Mouse (Mus musculus) ES-Bruce4 (cell line): Measurements from ENCODE around the gene Crat. TPM values are rescaled to one million over a fixed set of nuclear protein-coding genes. Genes with fewer than 3 reads are reported as not detected.

Experiments
- H3K27ac ChIP-seq: 2 replicates; pipeline ENCODE4 v1.5.1; 2012; ENCODE audit warnings: low read length, inconsistent platforms; ENCODE audit not compliant: insufficient read depth
- H3K27me3 ChIP-seq: 2 replicates; pipeline ENCODE4 v1.6.1; 2012; ENCODE audit warnings: mild to moderate bottlenecking, low read length, inconsistent platforms; ENCODE audit not compliant: control insufficient read depth, poor library complexity, insufficient read depth, severe bottlenecking
- H3K36me3 ChIP-seq: 2 replicates; pipeline ENCODE4 v1.6.1; 2012; ENCODE audit warnings: inconsistent platforms, mild to moderate bottlenecking, low read length, moderate library complexity; ENCODE audit not compliant: control insufficient read depth, poor library complexity, insufficient read depth, severe bottlenecking
- H3K4me1 ChIP-seq: one replicate; pipeline ENCODE4 v1.8.1; 2011; ENCODE audit warnings: low read length; ENCODE audit not compliant: control insufficient read depth, insufficient read depth
- H3K4me3 ChIP-seq: 2 replicates; pipeline ENCODE4 v1.5.1; 2011; ENCODE audit warnings: low read depth, mild to moderate bottlenecking, low read length
- H3K9ac ChIP-seq: 2 replicates; pipeline ENCODE4 v1.6.1; 2012; ENCODE audit warnings: low read depth, mild to moderate bottlenecking, inconsistent platforms; ENCODE audit not compliant: poor library complexity, severe bottlenecking
- H3K9me3 ChIP-seq: replicated peaks from 2 replicates; pipeline ENCODE4 v1.6.1; 2012; ENCODE audit warnings: mild to moderate bottlenecking, low read length, inconsistent platforms; ENCODE audit not compliant: control insufficient read depth, poor library complexity, insufficient read depth, severe bottlenecking
- CTCF ChIP-seq: IDR thresholded peaks from one replicate; pipeline ENCODE4 v1.8.1; 2011; ENCODE audit warnings: low read depth, low read length
- EP300 ChIP-seq: IDR thresholded peaks from 2 replicates; pipeline ENCODE4 v1.6.1; 2011; ENCODE audit warnings: low read depth, low read length; ENCODE audit not compliant: insufficient read depth
- POLR2A ChIP-seq: IDR thresholded peaks from one replicate; pipeline ENCODE4 v1.8.1; 2011; ENCODE audit warnings: low read length; ENCODE audit not compliant: insufficient read depth
- polyA plus RNA-seq: library from polyadenylated mRNA; stranded (reverse); fragments of >200 nt; gene quantifications from 2 replicates; pipeline ENCODE4 v1.2.4, GENCODE M21; 2011; ENCODE audit warnings: low read depth; ENCODE audit not compliant: missing spikeins, insufficient read depth, insufficient read length

The Crat gene
- polyA plus RNA-seq, 1 experiment, result 8.9 TPM

DNA sequence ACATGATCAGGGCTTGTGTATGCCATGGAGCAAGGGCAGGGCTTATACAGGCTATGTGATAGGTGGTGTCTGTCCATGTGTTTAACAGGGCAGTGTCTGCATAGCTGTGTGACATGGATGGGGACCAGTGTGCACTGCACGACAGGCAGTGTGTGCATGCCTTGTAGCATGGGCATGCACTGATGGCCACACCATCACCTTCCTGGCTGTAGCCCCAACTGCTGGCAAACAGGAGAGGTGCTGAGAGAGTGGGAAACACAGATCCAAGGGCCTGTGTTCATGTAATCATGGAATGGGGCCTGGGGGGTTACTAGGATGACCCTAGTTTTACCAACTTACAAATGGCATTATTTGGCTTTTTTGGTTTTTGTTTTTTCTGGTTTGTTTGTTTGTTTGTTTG lies 11.7 kb downstream of the Crat start:
- H3K36me3 ChIP-seq, result no peaks in the 10 kb centered on the region
- H3K9me3 ChIP-seq, result no peaks in the 10 kb centered on the region
- H3K27ac ChIP-seq, result no peak overlapping the region
- H3K4me1 ChIP-seq, result peaks cover 5% of the 10 kb centered on the region
- H3K27me3 ChIP-seq, result no peaks in the 10 kb centered on the region
- no peak overlapping the region for H3K9ac ChIP-seq
- TF ChIP-seq EP300 (no peak), CTCF (no peak), POLR2A (no peak)
- no peak overlapping the region for H3K4me3 ChIP-seq

DNA sequence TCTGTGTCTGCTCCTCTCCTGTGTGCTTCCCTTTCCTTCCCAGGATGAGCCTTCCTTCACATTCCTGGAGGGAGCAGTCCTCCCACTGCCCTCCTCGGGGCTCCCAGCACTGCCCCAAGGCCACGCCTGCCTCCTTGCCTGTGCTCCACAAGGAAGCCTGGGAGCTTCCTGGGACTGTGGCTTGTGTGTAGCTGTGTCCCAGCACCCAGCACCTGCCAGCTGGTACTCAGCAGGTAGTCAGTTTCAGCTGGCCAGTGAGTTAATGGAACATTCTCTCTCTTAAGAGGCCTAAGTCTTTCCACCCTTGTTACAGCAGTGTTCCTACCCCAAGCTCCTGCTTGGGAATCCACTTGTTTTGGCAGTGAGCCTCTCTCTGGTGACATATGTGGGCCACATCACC lies 12.8 kb downstream of the Crat start:
- Histone ChIP-seq H3K9me3 (no peaks in the 10 kb centered on the region), H3K36me3 (no peaks in the 10 kb centered on the region), H3K27ac (no peak overlapping the region), H3K9ac (no peak overlapping the region), H3K4me1 (peaks cover 12% of the 10 kb centered on the region), H3K4me3 (no peak overlapping the region), H3K27me3 (no peaks in the 10 kb centered on the region)
- no peak for TF ChIP-seq EP300
- TF ChIP-seq POLR2A, result no peak
- no peak for TF ChIP-seq CTCF

DNA sequence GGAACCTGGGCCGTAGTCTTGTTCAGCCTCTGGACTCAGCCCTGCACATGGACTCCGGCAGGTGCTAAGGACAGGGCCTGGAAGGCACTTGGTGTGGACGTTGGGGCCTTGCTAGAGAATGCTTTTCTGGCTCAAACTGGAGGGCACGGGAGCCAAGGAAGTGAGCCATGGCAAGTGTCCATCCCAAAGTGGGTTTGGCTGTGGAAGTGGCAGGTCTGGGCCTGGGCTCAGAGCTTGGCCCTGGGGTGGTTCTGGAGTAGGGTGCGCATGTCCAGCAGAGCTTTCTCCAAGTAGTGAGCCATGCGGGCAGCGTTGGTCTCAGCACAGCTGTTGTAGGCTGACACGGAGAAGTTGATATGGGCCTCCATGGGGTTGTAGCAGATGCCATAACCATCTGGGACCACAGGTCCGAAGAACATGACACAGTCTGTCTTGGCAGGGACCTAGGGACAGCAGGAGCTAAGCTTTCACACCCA lies 13.2 kb downstream of the Crat start:
- no peak overlapping the region for H3K27ac ChIP-seq
- no peak for TF ChIP-seq EP300
- TF ChIP-seq POLR2A, result no peak
- no peak for TF ChIP-seq CTCF
- no peak overlapping the region for H3K4me3 ChIP-seq
- H3K9me3 ChIP-seq, result no peaks in the 10 kb centered on the region
- no peak overlapping the region for H3K9ac ChIP-seq
- no peaks in the 10 kb centered on the region for H3K36me3 ChIP-seq
- peaks cover 12% of the 10 kb centered on the region for H3K4me1 ChIP-seq
- no peaks in the 10 kb centered on the region for H3K27me3 ChIP-seq

DNA sequence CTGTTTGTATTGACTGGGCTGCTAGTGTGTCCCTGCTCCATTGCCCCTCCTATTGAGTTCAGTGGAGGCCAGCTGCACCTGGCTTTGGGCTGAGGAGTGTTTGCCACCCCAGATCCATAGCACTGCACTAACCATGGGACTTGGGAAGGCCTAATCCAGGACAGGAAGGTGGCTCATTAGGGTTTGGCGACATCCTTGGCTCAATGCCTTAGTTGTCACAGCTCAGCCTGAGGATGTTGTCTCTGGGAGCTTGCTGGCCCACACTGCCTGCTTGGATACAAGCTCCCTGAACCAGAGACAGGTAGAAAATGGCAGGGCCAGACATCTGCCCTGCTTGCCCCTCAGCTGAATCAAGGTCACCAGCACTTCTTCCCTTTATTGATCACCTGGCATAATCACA lies 14.0 kb downstream of the Crat start:
- Histone ChIP-seq H3K9me3 (no peaks in the 10 kb centered on the region), H3K36me3 (no peaks in the 10 kb centered on the region), H3K27me3 (no peaks in the 10 kb centered on the region), H3K27ac (no peak overlapping the region), H3K4me3 (no peak overlapping the region), H3K9ac (no peak overlapping the region), H3K4me1 (peaks cover 17% of the 10 kb centered on the region)
- TF ChIP-seq POLR2A, result no peak
- no peak for TF ChIP-seq EP300
- no peak for TF ChIP-seq CTCF

DNA sequence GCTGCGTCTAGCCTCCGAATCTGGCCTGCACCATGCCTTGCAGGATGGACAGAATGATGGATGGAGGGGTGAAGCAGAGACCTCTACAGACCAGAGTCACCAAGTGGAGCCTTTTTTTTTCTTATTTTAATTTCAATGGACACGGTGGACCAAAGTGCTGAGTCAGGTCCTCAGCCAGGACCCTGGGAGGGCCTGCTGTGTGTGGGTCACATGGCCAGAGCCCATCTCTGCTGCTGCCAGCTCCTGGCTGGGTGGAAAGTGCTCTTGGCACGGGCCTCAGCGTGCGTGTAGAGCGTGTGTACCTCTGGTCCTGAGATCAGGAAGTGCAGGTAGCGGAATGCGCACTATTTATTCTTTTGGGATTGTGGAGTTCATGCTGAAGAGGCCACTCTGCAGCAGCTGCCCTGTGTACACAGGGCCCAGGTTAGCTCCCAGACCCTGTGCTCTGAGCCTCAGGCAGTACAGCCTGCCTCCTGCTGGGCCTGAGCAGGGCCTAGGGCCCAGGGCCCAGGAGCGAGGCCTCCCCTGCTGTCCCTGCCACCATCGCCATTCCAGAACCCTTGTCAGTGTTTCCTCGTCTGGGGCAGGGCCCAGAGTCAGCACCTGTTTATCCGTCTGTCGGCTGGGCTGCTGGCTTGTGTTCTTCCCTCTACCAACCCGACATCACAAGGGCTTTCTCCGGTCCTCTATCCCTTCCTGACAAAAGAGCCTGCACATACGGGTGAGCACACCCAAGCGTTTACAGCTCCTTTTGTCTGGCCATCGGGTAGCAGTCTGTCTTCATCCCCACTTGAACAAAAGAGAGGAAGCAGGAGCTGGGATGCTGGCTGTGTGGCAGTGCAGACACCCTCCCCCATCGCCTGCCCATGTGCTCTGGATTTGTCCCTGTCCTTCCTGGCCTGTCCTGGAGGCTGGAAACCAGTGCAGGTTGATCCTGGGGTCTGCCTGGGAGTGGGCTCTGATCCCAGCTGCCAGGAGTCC lies 16.1 kb downstream of the Crat start:
- TF ChIP-seq POLR2A (no peak), CTCF (no peak), EP300 (peak; percentile 73; the same call in 1 of the 2 replicates)
- Histone ChIP-seq H3K27ac (peak overlapping the region; percentile 82), H3K4me1 (peaks cover 16% of the 10 kb centered on the region), H3K9ac (0 out of 2 replicates have a peak overlapping the region, but pooled peaks have one; percentile 4), H3K27me3 (no peaks in the 10 kb centered on the region), H3K4me3 (0 out of 2 replicates have a peak overlapping the region, but pooled peaks have one; percentile 1), H3K36me3 (no peaks in the 10 kb centered on the region), H3K9me3 (no peaks in the 10 kb centered on the region)

DNA sequence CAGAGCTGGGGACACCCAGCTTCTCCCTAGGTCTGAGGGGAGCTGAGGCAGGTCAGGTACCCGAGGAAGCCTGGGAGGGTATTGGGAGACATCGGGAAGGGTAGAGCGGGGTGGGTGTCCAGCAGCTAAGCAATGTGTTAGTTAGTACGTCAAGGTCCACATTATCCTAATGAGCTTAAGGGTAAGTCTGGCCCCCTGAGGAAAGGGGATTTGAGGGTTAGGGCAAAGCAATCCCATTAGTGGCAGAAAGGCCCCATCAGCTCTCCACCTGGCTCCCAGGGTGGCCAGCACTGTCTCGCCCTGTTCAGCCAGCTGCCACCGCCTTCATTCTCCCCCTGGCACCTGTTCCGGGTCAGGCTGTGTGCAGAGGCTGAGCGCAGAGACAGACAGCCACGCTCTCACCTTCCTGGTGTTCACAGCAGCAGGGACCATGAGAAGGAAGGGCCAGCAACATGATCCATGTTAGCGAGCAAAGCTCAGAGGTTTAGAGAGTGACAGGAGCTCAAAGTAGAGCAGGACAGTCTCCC lies 17.6 kb downstream of the Crat start:
- no peaks in the 10 kb centered on the region for H3K9me3 ChIP-seq
- no peaks in the 10 kb centered on the region for H3K36me3 ChIP-seq
- no peaks in the 10 kb centered on the region for H3K27me3 ChIP-seq
- peaks cover 16% of the 10 kb centered on the region for H3K4me1 ChIP-seq
- H3K4me3 ChIP-seq, result no peak overlapping the region
- TF ChIP-seq EP300, result no peak
- TF ChIP-seq CTCF, result no peak
- no peak overlapping the region for H3K9ac ChIP-seq
- H3K27ac ChIP-seq, result peak overlapping the region; percentile 82; the same call in 1 of the 2 replicates
